Comparison of ENCODE assay signal across 25 mouse cellular contexts in genomic region chr5:12948472-12948871, GRCm38 (mm10).
DNase-seq lines count a peak whose midpoint lies in the region; ATAC-seq and TF ChIP-seq lines count a peak whose summit lies in the region.
"Had no signal": no experiment of that assay in that cellular context is flagged by ENCODE, and none has a peak within 500 bp of the region (broad histone marks: within the 10 kb centered on the region; RNA-seq: fewer than 3 reads in every experiment).

No protein-coding gene starts in this region.

- H3K4me3 ChIP-seq in lung, postnatal 0 days (ENCODE audit: low read depth, low read length) = no peak overlapping the region
- no peak overlapping the region for H3K4me3 ChIP-seq in embryonic facial prominence, embryonic 10.5 days
- H3K4me3 ChIP-seq in embryonic facial prominence, embryonic 15.5 days (replicated peaks) = no peak overlapping the region
- H3K4me3 ChIP-seq: erythroblast, embryonic 14.5 days; forebrain, embryonic 12.5 days; forebrain, embryonic 15.5 days; heart, adult 2 months; heart, embryonic 10.5 days; heart, embryonic 13.5 days had no signal

- H3K27me3 ChIP-seq in lung, postnatal 0 days (replicated peaks; ENCODE audit: insufficient read depth, low read length) = no peaks in the 10 kb centered on the region
- H3K27me3 ChIP-seq in embryonic facial prominence, embryonic 10.5 days (replicated peaks; ENCODE audit: low read depth, poor library complexity, severe bottlenecking) = no peaks in the 10 kb centered on the region
- no peaks in the 10 kb centered on the region for H3K27me3 ChIP-seq in embryonic facial prominence, embryonic 15.5 days
- H3K27me3 ChIP-seq: forebrain, embryonic 12.5 days; forebrain, embryonic 15.5 days; heart, embryonic 13.5 days had no signal

- ATAC-seq in lung, postnatal 0 days = peak; percentile 37
- ATAC-seq in embryonic facial prominence, embryonic 15.5 days (ENCODE audit: insufficient number of reproducible peaks, low FRiP score, low TSS enrichment, low read depth) = peak; percentile 51; the same call in 1 of the 2 replicates
- ATAC-seq: activated CD4-positive, CD25-positive, alpha-beta regulatory T cell, adult 4 months; forebrain, embryonic 15.5 days; hindbrain, postnatal 0 days; inflammation-experienced regulatory T-cells, adult 6 months had no signal

- no peak overlapping the region for H3K9ac ChIP-seq in lung, postnatal 0 days (replicated peaks; ENCODE audit: low read depth)
- no peak overlapping the region for H3K9ac ChIP-seq in embryonic facial prominence, embryonic 15.5 days
- H3K9ac ChIP-seq: forebrain, embryonic 12.5 days; forebrain, embryonic 15.5 days; heart, embryonic 13.5 days; hindbrain, embryonic 14.5 days had no signal

- DNase-seq in lung, postnatal 0 days (ENCODE audit: low spot score) = peak; percentile 59
- DNase-seq in lung, postnatal 25 days (ENCODE audit: low spot score) = no peak
- no peak for DNase-seq in embryonic facial prominence, embryonic 10.5 days (ENCODE audit: low spot score)
- DNase-seq in gastrocnemius, postnatal 10 days = no peak
- no peak for DNase-seq in thymus, postnatal 25 days
- DNase-seq: adrenal gland, postnatal 10 days; adrenal gland, postnatal 36 days; cerebellum, adult 11 months; cerebellum, adult 2 months; cerebellum, adult 9-11 months; cerebellum, postnatal 25 days; gastrocnemius, postnatal 36 days; heart, adult 2 months; heart, postnatal 14 days; heart, postnatal 4 days had no signal

- no peak for TF ChIP-seq EP300 in lung, postnatal 0 days (IDR thresholded peaks at IDR 0.05)

- 47% methylated on average over 2 of the region's 2 CpGs for WGBS in lung, postnatal 0 days
- 68% methylated on average over 2 of the region's 2 CpGs for WGBS in embryonic facial prominence, embryonic 10.5 days
- 43% methylated on average over 2 of the region's 2 CpGs for WGBS in embryonic facial prominence, embryonic 15.5 days

- no peak for TF ChIP-seq CTCF in lung, postnatal 0 days (IDR thresholded peaks at IDR 0.05)

- no peak overlapping the region for H3K27ac ChIP-seq in lung, postnatal 0 days (ENCODE audit: low read length)
- H3K27ac ChIP-seq in embryonic facial prominence, embryonic 10.5 days (replicated peaks) = 0 out of 2 replicates have a peak overlapping the region, but pooled peaks have one; percentile 35
- H3K27ac ChIP-seq in embryonic facial prominence, embryonic 15.5 days (replicated peaks) = 0 out of 2 replicates have a peak overlapping the region, but pooled peaks have one; percentile 2
- H3K27ac ChIP-seq: forebrain, embryonic 12.5 days; forebrain, embryonic 15.5 days; heart, adult 2 months; heart, embryonic 10.5 days; heart, embryonic 13.5 days; hindbrain, embryonic 14.5 days; hindbrain, postnatal 0 days had no signal

- no peaks in the 10 kb centered on the region for H3K36me3 ChIP-seq in lung, postnatal 0 days (ENCODE audit: insufficient read depth, low read length)
- H3K36me3 ChIP-seq in embryonic facial prominence, embryonic 10.5 days (replicated peaks) = no peaks in the 10 kb centered on the region
- no peaks in the 10 kb centered on the region for H3K36me3 ChIP-seq in embryonic facial prominence, embryonic 15.5 days
- H3K36me3 ChIP-seq: forebrain, embryonic 12.5 days; forebrain, embryonic 15.5 days; heart, embryonic 10.5 days; heart, embryonic 13.5 days had no signal

- H3K4me2 ChIP-seq in lung, postnatal 0 days (replicated peaks; ENCODE audit: low read depth, low read length) = no peak overlapping the region
- no peak overlapping the region for H3K4me2 ChIP-seq in embryonic facial prominence, embryonic 15.5 days (replicated peaks)
- H3K4me2 ChIP-seq: forebrain, embryonic 12.5 days; forebrain, embryonic 15.5 days; heart, embryonic 13.5 days; hindbrain, embryonic 14.5 days had no signal

- no peaks in the 10 kb centered on the region for H3K9me3 ChIP-seq in lung, postnatal 0 days (ENCODE audit: low read length)
- H3K9me3 ChIP-seq in embryonic facial prominence, embryonic 10.5 days = no peaks in the 10 kb centered on the region
- no peaks in the 10 kb centered on the region for H3K9me3 ChIP-seq in embryonic facial prominence, embryonic 15.5 days (replicated peaks)
- H3K9me3 ChIP-seq: forebrain, embryonic 12.5 days; forebrain, embryonic 15.5 days; heart, embryonic 10.5 days; heart, embryonic 13.5 days had no signal

- H3K4me1 ChIP-seq in lung, postnatal 0 days (ENCODE audit: insufficient read depth, low read depth, low read length) = no peaks in the 10 kb centered on the region
- H3K4me1 ChIP-seq in embryonic facial prominence, embryonic 10.5 days = peaks cover 19% of the 10 kb centered on the region
- H3K4me1 ChIP-seq in embryonic facial prominence, embryonic 15.5 days = peaks cover 4% of the 10 kb centered on the region; the same call in 1 of the 2 replicates
- H3K4me1 ChIP-seq: forebrain, embryonic 12.5 days; forebrain, embryonic 15.5 days; heart, embryonic 10.5 days had no signal
